Mouse (Mus musculus) CD4-positive helper T cell, adult 2 months (primary cell): Measurements from ENCODE around the gene Dmbt1.
"Not testable (repeated sequence)": the region's sequence is repeated elsewhere in the genome, so short reads cannot be mapped to it uniquely, and the experiment has no call there.

Experiments used
- DNase-seq: peaks from one replicate; pipeline ENCODE4 v3.0.0-alpha.2; 2012; ENCODE audit warnings: low read depth, missing footprints, low spot score

Gene Dmbt1

DNA sequence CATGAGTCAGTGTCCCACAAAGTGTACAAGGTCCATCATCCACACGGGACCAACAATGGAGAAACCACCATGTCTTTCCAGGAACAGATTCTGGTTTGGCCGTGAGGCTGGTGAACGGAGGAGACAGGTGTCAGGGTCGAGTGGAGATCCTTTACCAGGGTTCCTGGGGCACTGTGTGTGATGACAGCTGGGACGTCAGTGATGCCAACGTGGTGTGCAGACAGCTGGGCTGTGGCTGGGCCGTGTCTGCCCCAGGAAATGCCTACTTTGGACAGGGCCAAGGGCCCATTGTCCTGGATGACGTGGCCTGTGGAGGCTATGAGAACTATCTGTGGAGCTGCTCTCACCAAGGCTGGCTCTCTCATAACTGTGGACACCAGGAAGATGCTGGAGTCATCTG, 18.0 kb downstream of the Dmbt1 start:
- DNase-seq, result not testable (repeated sequence)

DNA sequence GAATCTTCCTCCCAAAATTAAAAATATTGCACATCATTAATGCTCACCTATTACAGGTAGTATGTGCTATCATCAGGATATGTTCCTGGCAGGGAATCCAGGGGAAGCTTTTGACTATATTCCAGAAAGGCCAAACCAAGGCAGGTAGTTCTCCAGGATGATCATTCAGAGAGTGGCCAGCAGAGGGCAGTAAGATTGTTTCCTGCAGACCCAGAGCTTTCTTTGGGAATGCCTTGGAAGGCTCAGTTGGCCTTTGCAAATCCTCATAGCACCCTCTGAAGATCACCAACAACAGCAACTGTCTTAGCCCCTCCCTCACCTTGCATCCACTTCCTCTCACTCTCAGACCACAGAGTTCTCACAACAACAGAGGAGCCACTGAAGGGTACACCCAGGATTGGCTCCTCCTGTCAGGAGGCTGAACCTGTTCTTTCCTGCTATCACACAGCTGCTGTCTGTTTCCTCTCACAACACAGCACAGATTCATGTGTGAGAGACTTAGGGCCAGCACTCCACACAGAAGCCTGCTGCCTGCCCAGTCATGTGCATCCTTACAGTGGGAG, 23.0 kb downstream of the Dmbt1 start:
- peak; percentile 33 for DNase-seq

- DNase-seq, result not testable (repeated sequence)
Measured at GRCm38 (mm10) chr7:131057918-131058317, 26.1 kb downstream of the Dmbt1 start.

DNA sequence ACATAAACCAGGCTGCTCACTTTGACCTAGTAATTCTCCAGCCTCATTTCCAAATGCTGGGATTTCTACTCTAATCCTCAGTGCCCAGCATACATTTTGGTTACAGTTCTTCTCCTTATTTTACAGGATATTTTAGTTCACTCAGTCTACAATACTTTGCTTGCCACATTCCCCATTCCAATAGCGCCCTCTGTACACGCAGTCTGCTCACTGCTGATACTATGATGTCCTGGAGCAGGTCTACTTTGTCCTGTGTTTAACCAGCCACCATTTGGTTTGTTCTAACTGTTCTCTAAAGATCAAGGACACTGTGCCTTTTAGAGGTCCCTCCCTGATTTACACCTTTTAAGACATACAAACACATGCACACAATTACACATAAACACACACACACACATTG, 28.0 kb downstream of the Dmbt1 start:
- DNase-seq, result not testable (repeated sequence)

DNA sequence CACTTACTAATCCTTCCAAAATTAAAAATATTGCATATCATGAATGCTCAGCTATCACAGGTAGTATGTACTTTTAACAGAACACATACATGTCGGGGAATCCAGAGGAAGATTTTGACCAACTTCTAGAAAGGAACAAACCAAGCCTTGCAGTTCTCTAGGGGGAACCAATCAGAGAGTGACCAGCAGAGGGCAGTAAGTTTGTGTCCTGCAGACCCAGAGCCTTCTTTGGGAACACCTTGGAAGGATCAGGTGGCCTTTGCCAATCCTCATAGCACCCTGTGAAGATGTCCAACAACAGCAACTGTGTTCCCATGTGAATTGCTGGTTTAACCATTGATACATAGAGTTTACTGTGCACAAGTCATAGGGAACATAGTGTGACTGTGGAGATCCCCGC, 30.7 kb downstream of the Dmbt1 start:
- DNase-seq, result no peak

- not testable (repeated sequence) for DNase-seq
Measured at GRCm38 (mm10) chr7:131068191-131068590, 36.3 kb downstream of the Dmbt1 start.

DNA sequence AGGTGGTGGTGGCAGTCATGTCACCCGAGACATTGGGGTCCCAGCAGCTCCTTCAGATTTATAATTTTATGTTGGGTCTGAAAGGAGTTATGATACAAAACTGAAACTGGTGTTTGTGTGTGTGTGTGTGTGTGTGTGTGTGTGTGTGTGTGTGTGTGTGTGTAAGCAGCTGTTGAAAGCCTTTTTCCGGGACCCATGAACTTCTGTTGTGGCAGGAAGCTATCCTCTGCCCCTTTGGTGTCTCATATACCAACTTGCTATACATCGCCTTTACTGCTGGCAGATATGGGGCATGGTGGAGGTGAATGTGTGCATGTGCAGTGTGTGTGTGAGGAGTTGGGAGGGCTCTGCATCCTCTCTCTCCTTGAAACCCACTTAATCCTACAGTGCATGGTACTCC, 41.6 kb downstream of the Dmbt1 start:
- DNase-seq, result peak; percentile 34

DNA sequence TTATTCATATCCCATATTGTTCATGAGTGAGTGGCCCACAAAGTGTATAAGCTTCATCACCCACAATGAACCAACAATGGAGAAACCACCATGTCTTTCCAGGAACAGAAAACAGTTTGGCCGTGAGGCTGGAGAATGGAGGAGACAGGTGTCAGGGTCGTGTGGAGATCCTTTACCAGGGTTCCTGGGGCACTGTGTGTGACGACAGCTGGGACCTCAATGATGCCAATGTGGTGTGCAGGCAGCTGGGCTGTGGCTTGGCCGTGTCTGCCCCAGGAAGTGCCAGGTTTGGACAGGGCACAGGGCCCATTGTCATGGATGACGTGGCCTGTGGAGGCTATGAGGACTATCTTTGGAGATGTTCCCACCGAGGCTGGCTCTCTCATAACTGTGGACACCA, 42.2 kb downstream of the Dmbt1 start:
- DNase-seq, result not testable (repeated sequence)

DNA sequence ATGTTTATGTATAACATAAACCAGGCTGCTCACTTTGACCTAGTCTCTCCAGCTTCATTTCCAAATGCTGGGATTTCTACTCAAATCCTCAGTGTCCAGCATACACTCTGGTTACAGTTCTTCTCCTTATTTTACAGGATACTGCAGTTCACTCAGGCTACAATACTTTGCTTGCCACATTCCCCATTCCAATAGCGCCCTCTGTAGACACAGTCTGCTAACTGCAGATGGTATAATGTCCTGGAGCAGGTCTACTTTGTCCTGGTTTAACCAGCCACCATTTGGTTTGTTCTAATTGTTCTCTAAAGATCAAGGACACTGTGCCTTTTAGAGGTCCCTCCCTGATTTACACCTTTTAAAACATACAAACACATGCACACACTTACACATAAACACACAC, 44.1 kb downstream of the Dmbt1 start:
- DNase-seq, result no peak

- not testable (repeated sequence) for DNase-seq
Measured at GRCm38 (mm10) chr7:131082403-131082802, 50.5 kb downstream of the Dmbt1 start.

DNA sequence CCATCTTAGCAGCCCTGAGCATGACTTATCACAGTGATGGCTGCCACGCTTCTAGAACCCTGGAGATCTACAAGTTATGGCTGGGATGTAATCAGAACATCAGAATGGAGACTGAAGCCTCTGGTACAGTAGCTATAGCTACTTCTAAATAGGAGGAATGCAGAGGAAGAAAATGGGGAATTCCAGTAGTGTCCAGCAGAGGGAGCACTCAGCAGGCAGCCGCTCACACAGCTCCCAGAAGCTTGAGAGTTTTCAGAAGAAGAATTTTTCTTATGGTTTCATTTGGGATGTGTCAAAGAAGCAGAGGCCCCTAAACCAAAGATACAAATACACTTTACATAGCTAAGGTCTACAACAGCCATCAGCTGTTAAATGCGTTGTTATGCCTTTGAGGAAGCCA, 80.6 kb downstream of the Dmbt1 start:
- DNase-seq, result peak; percentile 15

- no peak for DNase-seq
Measured at GRCm38 (mm10) chr7:131113676-131114075, 81.8 kb downstream of the Dmbt1 start.

GRCm38 (mm10) chr7:131114434-131114833, 82.6 kb downstream of the Dmbt1 start:
- DNase-seq, result no peak

DNA sequence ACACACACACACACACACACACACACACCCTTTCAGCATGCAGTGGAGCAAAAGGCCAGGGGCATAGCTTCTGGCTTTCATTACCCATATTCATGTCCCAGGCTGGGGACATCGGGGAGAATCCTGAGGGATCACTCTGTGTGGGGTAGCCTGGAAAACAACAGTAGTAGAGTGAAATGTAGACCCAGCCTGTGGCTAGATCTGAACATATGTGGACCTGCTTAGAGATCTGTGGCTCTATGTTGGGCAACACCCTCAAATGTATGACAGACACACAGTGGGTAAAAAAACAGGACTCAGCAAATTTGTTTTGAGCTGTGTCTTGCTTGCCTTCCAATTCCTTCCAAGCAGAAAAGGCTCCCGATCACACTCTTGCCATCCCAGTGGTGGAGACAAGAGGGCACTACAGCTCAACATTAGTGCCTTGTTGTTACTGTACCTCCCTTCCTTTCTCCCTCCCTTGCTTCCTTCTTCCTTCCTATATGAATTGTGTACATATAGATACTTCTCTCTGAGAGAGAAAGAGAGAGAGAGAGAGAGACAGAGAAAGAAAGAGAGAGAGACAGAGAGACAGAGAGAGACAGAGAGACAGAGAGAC, 90.5 kb downstream of the Dmbt1 start:
- no peak for DNase-seq

DNA sequence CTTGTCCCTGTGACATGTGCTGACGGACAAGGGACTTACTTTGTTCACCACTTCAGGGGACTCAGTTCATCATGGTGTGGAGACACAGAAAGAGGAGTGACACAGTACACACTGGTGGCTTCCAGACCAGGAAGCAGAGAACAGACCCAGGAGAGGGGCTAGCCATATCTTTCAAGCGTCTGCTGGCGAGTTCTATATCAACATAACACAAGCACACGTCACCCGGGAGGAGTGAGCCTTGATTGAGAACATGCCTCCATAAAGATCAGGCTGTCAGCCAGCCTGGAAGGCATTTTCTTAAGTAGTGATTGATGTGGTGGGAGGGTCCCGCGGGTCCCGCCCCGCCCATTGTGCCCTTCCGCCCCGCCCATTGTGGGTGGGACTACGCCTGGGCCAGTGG, 98.2 kb downstream of the Dmbt1 start:
- DNase-seq, result no peak

- no peak for DNase-seq
Measured at GRCm38 (mm10) chr7:131133181-131133580, 101.3 kb downstream of the Dmbt1 start.

- DNase-seq, result no peak
Measured at GRCm38 (mm10) chr7:131146214-131146613, 114.4 kb downstream of the Dmbt1 start, which contains the start of gene 4933402N03Rik. Gene 4933402N03Rik (minus strand): TSS chr7:131146314.

DNA sequence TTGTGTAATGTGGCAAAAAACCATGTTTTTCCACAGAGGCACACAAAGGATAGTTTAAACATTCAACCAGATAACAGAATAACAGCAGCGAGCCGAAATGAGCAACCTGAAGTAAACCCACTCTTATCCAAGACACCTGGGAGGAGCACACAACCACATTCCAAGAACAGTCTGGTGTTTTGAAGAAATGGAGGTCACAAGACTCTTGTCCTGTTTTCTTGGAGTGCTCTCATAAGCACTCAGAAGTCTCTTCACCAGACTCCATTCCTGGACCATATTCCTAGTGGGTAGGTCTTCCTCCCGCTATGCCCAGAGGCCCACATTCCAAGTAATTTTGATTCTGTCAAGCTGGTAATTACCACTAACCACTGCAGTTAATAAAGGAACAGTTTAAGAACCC, 118.3 kb downstream of the Dmbt1 start:
- DNase-seq, result no peak

DNA sequence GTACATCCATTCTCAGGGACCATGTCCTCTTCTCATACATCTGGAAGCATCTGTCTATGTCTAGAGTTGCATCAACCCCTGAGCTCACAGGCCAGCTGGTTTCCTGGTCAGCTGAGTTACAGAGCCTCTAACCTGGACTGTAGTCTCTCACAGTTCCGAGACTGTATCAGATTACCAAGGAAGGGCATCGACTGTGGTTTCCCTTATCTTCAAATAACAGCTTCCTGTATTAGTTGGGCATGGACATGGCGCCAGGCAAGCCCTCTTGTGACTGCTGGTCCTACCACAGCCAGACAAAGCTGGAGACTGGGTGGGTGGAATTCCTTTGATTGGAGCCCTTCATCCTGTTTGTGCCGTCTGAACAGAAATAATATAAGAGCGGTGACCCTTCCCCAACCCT, 121.2 kb downstream of the Dmbt1 start:
- no peak for DNase-seq

DNA sequence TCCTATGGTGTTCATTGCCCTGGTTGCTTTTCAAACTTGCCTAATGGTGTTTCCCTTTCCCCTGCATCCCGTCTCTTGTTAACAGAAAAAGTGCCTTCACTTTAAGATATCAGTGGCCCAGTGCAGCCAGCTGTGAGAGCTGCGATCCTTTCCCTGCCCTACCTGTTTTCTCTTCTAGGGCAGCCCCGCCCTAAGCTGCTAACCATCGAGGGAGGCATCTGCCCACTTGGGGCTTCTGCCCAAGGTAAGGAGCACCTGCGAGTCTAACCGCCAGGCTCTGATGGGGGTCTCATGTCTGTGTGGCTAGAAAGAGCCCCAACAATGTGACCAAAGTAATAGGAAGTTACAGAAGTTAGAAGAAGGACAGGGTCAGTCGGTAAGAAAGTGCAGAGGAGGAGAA, 130.4 kb downstream of the Dmbt1 start:
- no peak for DNase-seq

DNA sequence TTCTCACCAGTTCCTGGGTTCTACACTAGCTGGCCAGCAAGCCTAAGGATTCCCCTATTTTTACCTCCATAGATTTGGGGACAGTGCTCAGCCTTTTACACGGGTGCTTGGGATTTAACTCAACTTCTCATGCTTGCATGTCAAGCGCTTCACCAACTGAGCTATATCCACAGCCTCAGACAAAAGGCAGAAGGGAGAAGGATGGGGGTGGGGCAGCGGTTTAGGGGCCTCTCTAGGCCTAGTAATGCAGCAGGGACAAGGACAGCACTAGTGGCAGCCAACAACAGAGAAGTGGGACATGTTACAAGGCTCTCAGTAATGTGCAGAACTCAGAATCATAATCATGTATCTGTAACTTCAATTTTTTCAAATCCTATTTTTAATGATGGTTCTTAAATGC, 135.9 kb downstream of the Dmbt1 start:
- DNase-seq, result no peak

- no peak for DNase-seq
Measured at GRCm38 (mm10) chr7:131169099-131169498, 137.2 kb downstream of the Dmbt1 start.
